Mouse (Mus musculus) stomach, embryonic 16.5 days (tissue): ENCODE data around the gene Enkur. TPM values are rescaled to one million over a fixed set of nuclear protein-coding genes. Genes with fewer than 3 reads are reported as not detected.

Source experiments
- ATAC-seq: fragments of 200-750 bp; cut with Nextera tagmentation; 2 replicates; pipeline ENCODE4 v1.8.0; 2017; ENCODE audit warnings: moderate number of reproducible peaks, moderate TSS enrichment; ENCODE audit not compliant: insufficient read depth, low FRiP score
- H3K27ac ChIP-seq: fragments of 300-500 bp; sonication (generic); 2 replicates; pipeline ENCODE4 v1.5.1; 2014; ENCODE audit warnings: low read length
- H3K27me3 ChIP-seq: fragments of 300-500 bp; sonication (generic); 2 replicates; pipeline ENCODE4 v1.6.1; 2014; ENCODE audit warnings: low read length, control low read depth, mixed read lengths; ENCODE audit not compliant: control insufficient read depth, insufficient read depth
- H3K36me3 ChIP-seq: fragments of 300-500 bp; sonication (generic); 2 replicates; pipeline ENCODE4 v1.6.1; 2014; ENCODE audit warnings: low read length; ENCODE audit not compliant: control insufficient read depth, insufficient read depth
- H3K4me1 ChIP-seq: fragments of 300-500 bp; sonication (generic); 2 replicates; pipeline ENCODE4 v1.6.1; 2014; ENCODE audit warnings: low read length, control low read depth, mixed read lengths; ENCODE audit not compliant: control insufficient read depth, insufficient read depth
- H3K4me2 ChIP-seq: fragments of 300-500 bp; sonication (generic); 2 replicates; pipeline ENCODE4 v1.6.1; 2014; ENCODE audit warnings: low read depth, low read length, mixed read lengths
- H3K4me3 ChIP-seq: fragments of 300-500 bp; sonication (generic); replicated peaks from 2 replicates; pipeline ENCODE4 v1.5.1; 2014; ENCODE audit warnings: mild to moderate bottlenecking, low read length
- H3K9ac ChIP-seq: fragments of 300-500 bp; sonication (generic); 2 replicates; pipeline ENCODE4 v1.6.1; 2014; ENCODE audit warnings: low read length
- H3K9me3 ChIP-seq: fragments of 300-500 bp; sonication (generic); replicated peaks from 2 replicates; pipeline ENCODE4 v1.6.1; 2016; ENCODE audit warnings: low read length, control low read depth; ENCODE audit not compliant: control insufficient read depth
- WGBS: fragments of 180-500 bp; shearing (Covaris S2); extraction: QIAGEN DNeasy Blood & Tissue Kit; methylation state at CpG from one replicate; pipeline ENCODE4 v1.1.7; 2014; 5-methylcytosine and 5-hydroxymethylcytosine counted together
- polyA plus RNA-seq: library from polyadenylated mRNA; unstranded; fragments of >200 nt; fragmentation: Nextera tagmentation; extraction: Ambion mirVana; gene quantifications from 2 replicates; pipeline ENCODE4 v1.2.1, GENCODE M21; 2015

Gene Enkur
- polyA plus RNA-seq, 1 experiment from 2014 or later = 1.1 TPM

DNA sequence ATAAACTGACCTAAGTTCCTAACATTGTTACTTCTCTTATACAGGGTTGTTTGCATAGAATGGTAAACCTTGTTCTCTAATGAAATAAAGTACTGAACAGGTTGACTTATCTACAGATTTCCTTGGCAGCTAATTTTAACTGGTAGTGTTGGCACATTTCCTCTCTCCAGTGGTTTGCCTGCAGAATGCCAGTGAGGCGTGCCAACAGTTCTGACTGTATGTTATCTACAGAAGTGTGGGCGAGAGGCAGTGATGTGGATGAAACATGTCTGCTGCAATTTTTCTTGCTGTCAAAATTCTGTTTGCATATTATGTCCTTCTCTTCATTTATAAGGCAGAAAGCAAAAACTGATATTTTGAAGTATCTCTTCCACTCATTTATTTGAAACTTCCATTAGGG is 2.4 kb downstream of the Enkur start:
- H3K27ac ChIP-seq = no peak overlapping the region
- H3K36me3 ChIP-seq = no peaks in the 10 kb centered on the region
- no peaks in the 10 kb centered on the region for H3K9me3 ChIP-seq
- no peak overlapping the region for H3K4me2 ChIP-seq
- no peak for ATAC-seq
- no peak overlapping the region for H3K4me3 ChIP-seq
- 62% methylated on average over 2 of the region's 2 CpGs for WGBS
- H3K27me3 ChIP-seq = no peaks in the 10 kb centered on the region
- H3K9ac ChIP-seq = no peak overlapping the region
- peaks cover 3% of the 10 kb centered on the region for H3K4me1 ChIP-seq

DNA sequence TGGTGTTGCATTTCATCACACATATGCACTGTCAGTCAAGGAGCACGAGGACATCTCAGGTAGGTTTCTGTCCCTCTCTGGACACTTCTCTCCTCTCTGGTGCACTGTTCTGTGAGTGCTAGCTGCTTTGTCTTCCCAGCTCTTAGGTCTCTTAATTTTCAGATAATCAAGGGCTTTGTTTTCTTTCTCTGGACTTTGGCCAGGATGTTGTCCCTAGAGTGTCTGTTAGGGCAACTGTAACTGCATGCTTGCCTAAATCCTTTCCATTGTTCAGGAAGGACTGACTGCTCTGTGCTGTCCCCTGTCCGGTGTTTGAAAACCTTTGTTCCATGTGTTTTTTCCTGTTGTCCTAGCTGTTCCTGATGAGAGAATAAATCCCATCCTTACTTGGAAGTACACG is 6.1 kb downstream of the Enkur start:
- ATAC-seq = no peak
- Histone ChIP-seq H3K27ac (no peak overlapping the region), H3K9ac (no peak overlapping the region), H3K9me3 (no peaks in the 10 kb centered on the region; the same call in 1 of the 2 replicates), H3K27me3 (no peaks in the 10 kb centered on the region), H3K4me2 (no peak overlapping the region), H3K4me3 (no peak overlapping the region), H3K4me1 (no peaks in the 10 kb centered on the region), H3K36me3 (no peaks in the 10 kb centered on the region)
- WGBS = 43% methylated on average over 3 of the region's 3 CpGs

DNA sequence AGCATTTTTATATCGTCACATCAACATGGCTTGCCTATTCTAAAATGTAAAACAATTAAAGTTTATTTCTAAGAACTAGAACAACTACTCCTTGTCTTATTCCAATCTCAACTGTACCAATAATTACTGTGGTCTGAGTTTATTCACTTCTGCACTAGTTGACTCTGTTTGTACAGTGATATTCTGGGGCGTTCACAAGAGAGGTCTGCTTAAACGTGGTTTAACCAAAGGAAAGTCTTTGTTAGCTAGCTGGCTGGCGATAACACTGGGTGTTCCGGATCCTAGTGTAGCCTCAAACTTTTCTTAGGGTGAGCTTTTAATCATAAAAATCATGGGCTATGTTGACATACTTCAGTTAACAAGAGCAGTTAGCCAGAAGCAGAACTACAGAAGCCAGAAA is 9.9 kb downstream of the Enkur start:
- Histone ChIP-seq H3K9ac (no peak overlapping the region), H3K9me3 (no peaks in the 10 kb centered on the region; the same call in 1 of the 2 replicates), H3K27me3 (no peaks in the 10 kb centered on the region), H3K4me2 (no peak overlapping the region), H3K4me1 (no peaks in the 10 kb centered on the region), H3K36me3 (no peaks in the 10 kb centered on the region), H3K4me3 (no peak overlapping the region), H3K27ac (no peak overlapping the region)
- peak; percentile 56; the same call in 1 of the 2 replicates for ATAC-seq
- WGBS = 72% methylated on average over 5 of the region's 5 CpGs

DNA sequence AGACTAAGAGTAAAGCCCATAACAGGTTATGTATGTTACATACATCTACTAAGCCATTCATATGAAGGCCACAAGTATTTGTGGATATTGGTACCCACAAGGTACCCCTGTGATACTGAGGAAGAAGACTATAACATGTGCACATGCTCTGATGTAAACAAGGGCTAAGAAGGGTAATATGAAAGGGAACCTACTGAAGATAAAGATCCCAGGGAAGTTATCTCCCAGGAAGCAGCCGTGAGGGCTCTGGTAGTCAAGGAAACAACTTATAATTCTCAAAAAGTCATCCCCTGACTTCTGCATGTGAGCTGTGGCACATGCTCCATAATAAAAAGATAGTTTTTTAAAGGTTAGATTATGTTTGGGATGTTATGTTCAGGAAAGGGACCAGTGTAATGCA is 13.9 kb downstream of the Enkur start:
- Histone ChIP-seq H3K9ac (no peak overlapping the region), H3K4me3 (no peak overlapping the region), H3K4me2 (no peak overlapping the region), H3K9me3 (no peaks in the 10 kb centered on the region), H3K4me1 (no peaks in the 10 kb centered on the region), H3K27me3 (no peaks in the 10 kb centered on the region), H3K36me3 (no peaks in the 10 kb centered on the region), H3K27ac (no peak overlapping the region)
- 60% methylated on average over 1 of the region's 1 CpGs for WGBS
- no peak for ATAC-seq

DNA sequence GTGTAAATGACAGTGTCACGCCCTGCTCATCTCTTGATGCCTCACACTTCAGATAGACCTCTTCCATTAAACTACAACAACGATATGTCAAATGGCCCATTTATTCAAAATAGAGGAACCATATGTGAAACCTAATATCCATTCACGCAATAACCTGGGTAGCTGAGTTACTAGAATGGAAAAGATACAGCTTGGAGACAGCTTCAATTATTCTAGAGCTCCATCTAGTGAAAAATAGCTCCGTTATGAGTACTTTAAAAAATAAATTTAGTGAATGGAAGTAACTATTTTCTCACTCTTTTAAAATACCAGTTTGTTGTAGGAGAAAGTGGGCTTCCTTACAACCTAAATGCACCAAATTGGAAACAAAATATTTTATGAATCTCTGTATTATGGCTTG is 16.6 kb downstream of the Enkur start:
- Histone ChIP-seq H3K4me3 (no peak overlapping the region), H3K27me3 (no peaks in the 10 kb centered on the region), H3K4me1 (no peaks in the 10 kb centered on the region), H3K9me3 (no peaks in the 10 kb centered on the region), H3K9ac (no peak overlapping the region), H3K36me3 (no peaks in the 10 kb centered on the region), H3K4me2 (no peak overlapping the region), H3K27ac (no peak overlapping the region)
- ATAC-seq = no peak
- WGBS = 61% methylated on average over 4 of the region's 4 CpGs

DNA sequence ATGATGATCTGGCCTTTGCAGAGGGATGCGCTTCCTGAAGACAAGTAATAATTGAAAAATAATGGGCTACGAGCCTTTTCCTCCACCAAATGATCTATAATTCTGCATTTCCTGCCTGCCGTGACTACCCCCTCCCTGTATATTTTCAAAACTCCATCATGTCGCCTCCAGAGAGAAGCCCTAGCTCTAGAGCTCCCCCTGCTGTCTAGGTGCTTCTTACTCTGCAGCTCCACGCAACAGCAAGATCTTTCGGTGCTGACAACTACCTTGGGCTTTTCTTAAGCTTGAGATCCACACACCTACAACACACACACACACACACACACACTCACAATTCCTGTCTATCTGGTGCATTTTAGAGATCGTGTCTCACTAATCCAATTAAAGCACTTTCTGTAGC is 17.6 kb downstream of the Enkur start:
- H3K4me3 ChIP-seq = no peak overlapping the region
- H3K9ac ChIP-seq = no peak overlapping the region
- ATAC-seq = no peak
- no peak overlapping the region for H3K4me2 ChIP-seq
- no peaks in the 10 kb centered on the region for H3K27me3 ChIP-seq
- H3K27ac ChIP-seq = no peak overlapping the region
- no peaks in the 10 kb centered on the region for H3K4me1 ChIP-seq
- H3K36me3 ChIP-seq = no peaks in the 10 kb centered on the region
- WGBS = 46% methylated on average over 7 of the region's 7 CpGs
- no peaks in the 10 kb centered on the region for H3K9me3 ChIP-seq

DNA sequence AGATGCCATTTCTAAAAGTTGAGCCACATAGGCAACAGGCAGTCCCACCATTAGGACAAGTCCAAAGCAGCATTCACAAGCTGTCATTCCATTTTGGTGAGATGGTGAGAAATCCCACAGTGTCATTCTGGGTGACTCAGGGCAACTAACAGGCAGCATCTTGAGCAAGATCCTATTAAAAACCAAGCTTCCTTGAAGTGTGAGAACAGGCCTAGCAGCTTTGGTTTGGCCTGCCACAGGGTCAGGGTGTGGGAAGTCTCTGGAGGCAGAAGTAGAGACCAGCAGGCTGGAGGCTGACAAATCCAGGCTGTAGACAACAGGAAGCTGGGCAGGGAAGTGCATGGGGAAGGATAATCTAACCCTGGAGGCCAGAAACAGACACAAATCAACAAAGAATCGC is 22.4 kb downstream of the Enkur start:
- 64% methylated on average over 1 of the region's 1 CpGs for WGBS
- Histone ChIP-seq H3K9ac (no peak overlapping the region), H3K4me2 (no peak overlapping the region), H3K36me3 (no peaks in the 10 kb centered on the region), H3K27ac (no peak overlapping the region), H3K27me3 (no peaks in the 10 kb centered on the region), H3K9me3 (no peaks in the 10 kb centered on the region), H3K4me3 (no peak overlapping the region), H3K4me1 (no peaks in the 10 kb centered on the region)
- ATAC-seq = no peak

DNA sequence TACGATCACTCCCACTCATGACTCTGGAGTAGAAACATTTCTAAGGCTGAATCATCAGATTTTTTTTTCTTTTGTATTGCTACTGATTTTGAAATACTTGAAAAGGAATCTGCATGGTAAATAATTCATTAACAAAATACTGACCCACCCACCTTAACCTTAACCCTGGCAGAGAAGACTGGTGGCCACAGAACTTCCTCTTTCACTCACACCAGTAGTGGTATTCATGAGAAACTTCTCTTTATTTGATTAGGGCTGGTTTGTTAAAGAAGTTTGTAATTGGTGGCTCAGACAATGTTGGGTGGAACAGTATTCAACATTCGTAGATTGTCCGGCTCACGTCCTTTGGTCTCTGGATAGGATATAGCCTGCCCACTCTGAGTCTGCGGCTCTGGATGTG is 26.0 kb downstream of the Enkur start:
- no peak overlapping the region for H3K4me3 ChIP-seq
- no peak overlapping the region for H3K9ac ChIP-seq
- H3K36me3 ChIP-seq = no peaks in the 10 kb centered on the region
- H3K4me1 ChIP-seq = no peaks in the 10 kb centered on the region
- H3K9me3 ChIP-seq = no peaks in the 10 kb centered on the region
- no peak for ATAC-seq
- H3K27me3 ChIP-seq = no peaks in the 10 kb centered on the region
- WGBS = 77% methylated on average over 5 of the region's 5 CpGs
- no peak overlapping the region for H3K27ac ChIP-seq
- H3K4me2 ChIP-seq = no peak overlapping the region

DNA sequence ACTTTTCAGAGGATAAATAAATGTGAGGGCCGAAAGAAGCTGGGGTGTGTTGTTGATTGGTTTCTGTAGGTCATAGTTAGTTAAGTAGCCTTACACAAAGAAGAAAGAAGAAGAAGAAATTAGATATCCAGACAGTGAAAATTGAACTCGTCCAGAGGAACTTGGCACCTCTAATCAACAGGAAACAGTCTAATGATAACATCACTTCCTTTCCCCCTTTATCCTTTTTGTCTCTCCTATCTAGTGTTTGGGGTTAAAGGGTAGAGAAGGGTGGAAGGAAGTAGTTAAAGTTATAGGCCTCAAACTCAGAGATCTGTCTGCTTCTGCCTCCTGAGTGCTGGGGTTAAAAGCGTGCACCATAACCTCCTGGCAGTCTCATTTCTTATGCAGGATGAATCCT is 32.4 kb downstream of the Enkur start:
- no peak for ATAC-seq
- Histone ChIP-seq H3K27ac (no peak overlapping the region), H3K4me2 (no peak overlapping the region), H3K9me3 (0 out of 2 replicates have a peak, but pooled peaks cover 4% of the 10 kb centered on the region), H3K4me1 (no peaks in the 10 kb centered on the region), H3K9ac (no peak overlapping the region), H3K27me3 (no peaks in the 10 kb centered on the region), H3K4me3 (no peak overlapping the region), H3K36me3 (no peaks in the 10 kb centered on the region)
- WGBS = 75% methylated on average over 3 of the region's 3 CpGs

DNA sequence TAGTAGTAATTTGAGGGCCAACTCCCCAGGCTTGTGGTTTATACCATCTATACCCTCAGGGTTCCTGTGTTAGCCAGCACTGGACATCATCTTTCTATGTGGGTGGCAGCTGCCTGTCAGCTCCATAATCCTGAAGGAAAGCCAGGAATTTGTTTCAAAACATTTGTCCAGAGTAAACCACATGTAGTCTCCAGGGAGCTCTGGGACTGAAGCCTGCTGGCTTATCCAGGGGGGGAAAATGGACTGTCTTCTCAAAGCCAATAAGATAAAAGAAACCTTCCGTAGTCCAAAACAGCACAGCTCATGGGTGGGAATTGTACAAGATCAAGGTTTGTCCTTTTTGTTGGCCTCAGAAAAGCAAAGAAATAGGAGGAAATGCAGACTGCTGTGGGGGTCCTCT is 37.2 kb downstream of the Enkur start:
- Histone ChIP-seq H3K36me3 (no peaks in the 10 kb centered on the region), H3K9ac (no peak overlapping the region), H3K4me2 (no peak overlapping the region), H3K4me1 (no peaks in the 10 kb centered on the region), H3K27ac (no peak overlapping the region), H3K9me3 (0 out of 2 replicates have a peak, but pooled peaks cover 4% of the 10 kb centered on the region), H3K4me3 (no peak overlapping the region), H3K27me3 (no peaks in the 10 kb centered on the region)
- ATAC-seq = no peak
- 66% methylated on average over 1 of the region's 1 CpGs for WGBS
